Mouse (Mus musculus) spleen, adult 2 months (tissue): ENCODE results near the gene Slc5a8. TPM values are rescaled to one million over a fixed set of nuclear protein-coding genes. Genes with fewer than 3 reads are reported as not detected.

Source experiments
- DNase-seq, 2 experiments: peaks; one replicate each; pipeline versions ENCODE4 v3.0.0 to v3.0.0-alpha.2; 2012 to 2021; ENCODE audit warnings: low spot score in 2 of 2, low read depth in 1 of 2
- H3K27ac ChIP-seq: fragments of 200-500 bp; 2 replicates; pipeline ENCODE4 v1.5.1; 2012; ENCODE audit warnings: low read length, inconsistent platforms; ENCODE audit not compliant: insufficient read depth
- H3K27me3 ChIP-seq: fragments of 200-500 bp; 2 replicates; pipeline ENCODE4 v1.6.1; 2012; ENCODE audit warnings: mild to moderate bottlenecking, moderate library complexity, low read length, inconsistent platforms; ENCODE audit not compliant: control insufficient read depth, insufficient read depth
- H3K36me3 ChIP-seq: fragments of 200-500 bp; 2 replicates; pipeline ENCODE4 v1.6.1; 2012; ENCODE audit warnings: mild to moderate bottlenecking, low read length, inconsistent platforms; ENCODE audit not compliant: control insufficient read depth, insufficient read depth
- H3K4me1 ChIP-seq: fragments of 200-500 bp; 2 replicates; pipeline ENCODE4 v1.6.1; 2011; ENCODE audit warnings: inconsistent platforms; ENCODE audit not compliant: control insufficient read depth, insufficient read depth, insufficient read length
- H3K4me3 ChIP-seq: fragments of 200-500 bp; 2 replicates; pipeline ENCODE4 v1.5.1; 2011; ENCODE audit warnings: mild to moderate bottlenecking, inconsistent platforms; ENCODE audit not compliant: insufficient read depth, insufficient read length; ENCODE audit errors: extremely low read depth
- CTCF ChIP-seq: fragments of 200-500 bp; IDR thresholded peaks from 2 replicates; pipeline ENCODE4 v1.5.1; 2011; ENCODE audit warnings: mild to moderate bottlenecking, inconsistent platforms; ENCODE audit not compliant: insufficient read depth, insufficient read length, insufficient replicate concordance; ENCODE audit errors: extremely low read depth
- POLR2A ChIP-seq: fragments of 200-500 bp; IDR thresholded peaks from 2 replicates; pipeline ENCODE4 v1.6.1; 2011; ENCODE audit warnings: low read depth, low read length, inconsistent platforms
- WGBS: fragments of 180-500 bp; shearing (Covaris S2); methylation state at CpG from one replicate; pipeline ENCODE4 v1.1.7; 2018; 5-methylcytosine and 5-hydroxymethylcytosine counted together
- polyA plus RNA-seq: library from polyadenylated mRNA; depleted of rRNA; stranded (reverse); fragments of >200 nt; gene quantifications from 2 replicates; pipeline ENCODE4 v1.2.3, GENCODE M21; 2012

Gene Slc5a8
- polyA plus RNA-seq, 1 experiment = not detected

- TF ChIP-seq CTCF (no peak), POLR2A (no peak)
These were observed 6.8 kb downstream of the Slc5a8 start for GRCm38 (mm10) chr10:88892560-88893087.

GRCm38 (mm10) chr10:88897032-88897431 is 11.2 kb downstream of the Slc5a8 start:
- TF ChIP-seq POLR2A (no peak), CTCF (no peak)
- Histone ChIP-seq H3K27me3 (no peaks in the 10 kb centered on the region), H3K4me1 (no peaks in the 10 kb centered on the region), H3K27ac (no peak overlapping the region), H3K4me3 (no peak overlapping the region), H3K36me3 (no peaks in the 10 kb centered on the region)
- no peak for DNase-seq
- WGBS = 88% methylated on average over 6 of the region's 6 CpGs

More at GRCm38 (mm10) chr10:88892560-88893087, 6.8 kb downstream of the Slc5a8 start:
- H3K27ac ChIP-seq = no peak overlapping the region
- no peak for DNase-seq
- H3K36me3 ChIP-seq = no peaks in the 10 kb centered on the region
- 88% methylated on average over 8 of the region's 8 CpGs for WGBS
- no peaks in the 10 kb centered on the region for H3K4me1 ChIP-seq
- no peak overlapping the region for H3K4me3 ChIP-seq
- H3K27me3 ChIP-seq = no peaks in the 10 kb centered on the region

GRCm38 (mm10) chr10:88949649-88950296 is 64.0 kb downstream of the Slc5a8 start:
- no peaks in the 10 kb centered on the region for H3K4me1 ChIP-seq
- DNase-seq = no peak

GRCm38 (mm10) chr10:88950297-88950653 is 64.5 kb downstream of the Slc5a8 start:
- TF ChIP-seq CTCF (no peak), POLR2A (no peak)
- Histone ChIP-seq H3K4me1 (no peaks in the 10 kb centered on the region), H3K27me3 (no peaks in the 10 kb centered on the region), H3K36me3 (no peaks in the 10 kb centered on the region), H3K4me3 (no peak overlapping the region), H3K27ac (no peak overlapping the region)
- WGBS = 75% methylated on average over 4 of the region's 4 CpGs
- DNase-seq = no peak

More at GRCm38 (mm10) chr10:88949649-88950296, 64.0 kb downstream of the Slc5a8 start:
- H3K27ac ChIP-seq = no peak overlapping the region
- 86% methylated on average over 12 of the region's 12 CpGs for WGBS
- no peak overlapping the region for H3K4me3 ChIP-seq
- no peaks in the 10 kb centered on the region for H3K27me3 ChIP-seq
- no peaks in the 10 kb centered on the region for H3K36me3 ChIP-seq
- TF ChIP-seq POLR2A (no peak), CTCF (no peak)

GRCm38 (mm10) chr10:88960791-88961190 is 75.0 kb downstream of the Slc5a8 start:
- no peak for TF ChIP-seq POLR2A
- TF ChIP-seq CTCF = no peak
- Histone ChIP-seq H3K27me3 (no peaks in the 10 kb centered on the region), H3K4me3 (no peak overlapping the region), H3K4me1 (no peaks in the 10 kb centered on the region), H3K27ac (no peak overlapping the region), H3K36me3 (no peaks in the 10 kb centered on the region)
- WGBS = 69% methylated on average over 5 of the region's 5 CpGs
- no peak for DNase-seq

GRCm38 (mm10) chr10:88968586-88968985 is 82.8 kb downstream of the Slc5a8 start:
- H3K27ac ChIP-seq = no peak overlapping the region
- TF ChIP-seq POLR2A (no peak), CTCF (no peak)
- no peak overlapping the region for H3K4me3 ChIP-seq
- WGBS = 89% methylated on average over 5 of the region's 5 CpGs
- H3K36me3 ChIP-seq = no peaks in the 10 kb centered on the region
- H3K4me1 ChIP-seq = no peaks in the 10 kb centered on the region
- H3K27me3 ChIP-seq = no peaks in the 10 kb centered on the region
- DNase-seq = no peak
